Mouse (Mus musculus) erythroblast, embryonic 14.5 days (primary cell): ENCODE data around the gene Lrrd1.

ENCODE experiments used
- GATA1 ChIP-seq: IDR thresholded peaks from 2 replicates; pipeline ENCODE4 v1.6.1; 2012; ENCODE audit warnings: low read length, inconsistent platforms, mixed read lengths
- TAL1 ChIP-seq: IDR thresholded peaks from 3 replicates; pipeline ENCODE4 v1.6.1; 2012; ENCODE audit warnings: low read length, inconsistent platforms, mixed read lengths

DNA sequence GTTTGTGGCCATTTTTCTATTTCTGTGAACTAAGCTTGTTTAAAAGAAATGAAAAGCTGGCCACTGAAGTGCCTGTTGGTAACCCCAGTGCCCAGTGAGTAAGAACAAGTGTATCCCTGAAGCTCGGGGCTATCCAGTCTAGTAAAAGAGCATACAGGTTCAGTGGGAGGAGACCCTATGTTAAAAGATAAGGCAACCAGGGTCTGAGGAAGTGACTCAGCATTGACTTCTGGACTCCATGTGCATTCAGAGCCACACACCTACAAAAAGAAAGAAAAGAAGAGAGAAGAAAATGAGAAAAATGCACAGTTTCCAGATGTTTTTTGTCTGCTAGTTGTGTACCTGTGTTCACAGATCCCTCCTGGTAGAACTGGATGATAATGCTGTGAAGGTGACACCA, 10.9 kb upstream of the Lrrd1 start:
- no peak for TF ChIP-seq GATA1
- TF ChIP-seq TAL1: no peak
